Mouse (Mus musculus): ENCODE measurements around the gene Rhbdl3. TPM values are rescaled to one million over a fixed set of nuclear protein-coding genes. Genes with fewer than 3 reads are reported as not detected.

Gene Rhbdl3
- polyA plus RNA-seq, 1 experiment = 2.7 TPM

- WGBS = 90% methylated on average over 4 of the region's 4 CpGs
- TF ChIP-seq POLR2A (IDR thresholded peaks at IDR 0.05; ENCODE audit: borderline replicate concordance, extremely low read depth, low read depth, low read length) (no peak), CTCF (IDR thresholded peaks at IDR 0.05; ENCODE audit: insufficient read depth, low read length) (no peak)
- DNase-seq = no peak
- H3K4me1 ChIP-seq (ENCODE audit: control insufficient read depth, insufficient read depth, low read length) = no peaks in the 10 kb centered on the region
- no peak overlapping the region for H3K4me3 ChIP-seq (replicated peaks; ENCODE audit: extremely low read depth, low read depth, low read length)
Measured at GRCm38 (mm10) chr11:80396617-80397016, 95.9 kb downstream of the Rhbdl3 start.

Other genes with a start within 250 kb of the Rhbdl3 start
- 19.2 and 26.0 TPM in 2 replicates for gene Crlf3, start 219.9 kb upstream of the Rhbdl3 start, polyA plus RNA-seq (2012; rRNA removed)
- gene Atad5, start 211.5 kb upstream of the Rhbdl3 start, polyA plus RNA-seq (2012; rRNA removed) = 0.25 and 0.44 TPM in 2 replicates
- gene Tefm, start 158.7 kb upstream of the Rhbdl3 start, polyA plus RNA-seq (2012; rRNA removed) = 2.7 and 4.3 TPM in 2 replicates
- gene Adap2, start 146.8 kb upstream of the Rhbdl3 start, polyA plus RNA-seq (2012; rRNA removed) = 7.0 and 18.2 TPM in 2 replicates
- gene Rnf135, start 117.1 kb upstream of the Rhbdl3 start, polyA plus RNA-seq (2012; rRNA removed) = 8.1 and 9.4 TPM in 2 replicates
- 8.7 and 14.9 TPM in 2 replicates for gene Rhot1, start 91.9 kb upstream of the Rhbdl3 start, polyA plus RNA-seq (2012; rRNA removed)
- 5.1 and 5.6 TPM in 2 replicates for gene 5730455P16Rik, start 77.1 kb downstream of the Rhbdl3 start, polyA plus RNA-seq (2012; rRNA removed)
- 72.8 and 104 TPM in 2 replicates for gene Zfp207, start 82.4 kb downstream of the Rhbdl3 start, polyA plus RNA-seq (2012; rRNA removed)
- gene Psmd11, start 127.7 kb downstream of the Rhbdl3 start, polyA plus RNA-seq (2012; rRNA removed) = 31.7 and 48.3 TPM in 2 replicates
- 1.2 and 1.5 TPM in 2 replicates for gene Cdk5r1, start 176.1 kb downstream of the Rhbdl3 start, polyA plus RNA-seq (2012; rRNA removed)

All from lung, adult 2 months (tissue).